Mouse (Mus musculus) left cerebral cortex, adult 11 months (tissue): ENCODE data around the gene Rubcn.
A peak's percentile ranks its signal among the peaks of the same experiment; 100 is the strongest.
"Not testable (repeated sequence)": the region's sequence is repeated elsewhere in the genome, so short reads cannot be mapped to it uniquely, and the experiment has no call there.

Source experiments
- DNase-seq: peaks from one replicate; pipeline ENCODE4 v3.0.0; 2022; ENCODE audit warnings: low spot score

The Rubcn gene

GRCm38 (mm10) chr16:32877343-32878156 lies at the start of gene Rubcn, which contains the start of gene Fyttd1:
TSS of gene Rubcn (minus strand) at chr16:32877766.
TSS of gene Fyttd1 (plus strand) at chr16:32877500.
- peak; percentile 93 for DNase-seq

GRCm38 (mm10) chr16:32927044-32927443 lies 49.5 kb upstream of the Rubcn start:
- DNase-seq = no peak

DNA sequence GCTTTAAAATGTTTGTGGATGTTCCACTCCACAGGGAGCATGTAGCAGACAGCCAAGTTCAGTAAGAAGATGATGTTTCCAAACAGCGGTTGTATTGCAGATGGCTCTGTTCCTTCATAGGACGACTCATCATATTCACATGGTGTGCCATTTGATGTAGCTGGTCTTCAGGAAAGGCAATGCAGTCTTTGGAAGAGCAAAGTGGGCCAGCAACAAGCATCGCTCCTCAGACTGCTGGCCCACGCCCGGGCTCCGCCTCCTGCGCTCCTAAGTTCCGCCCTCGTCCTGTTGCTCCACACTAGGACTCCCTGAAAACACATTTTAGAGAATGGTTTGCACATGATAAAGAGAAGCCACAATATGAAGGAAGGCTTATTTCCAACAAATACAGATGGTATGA lies 49.1 kb upstream of the Rubcn start:
- DNase-seq = not testable (repeated sequence)

DNA sequence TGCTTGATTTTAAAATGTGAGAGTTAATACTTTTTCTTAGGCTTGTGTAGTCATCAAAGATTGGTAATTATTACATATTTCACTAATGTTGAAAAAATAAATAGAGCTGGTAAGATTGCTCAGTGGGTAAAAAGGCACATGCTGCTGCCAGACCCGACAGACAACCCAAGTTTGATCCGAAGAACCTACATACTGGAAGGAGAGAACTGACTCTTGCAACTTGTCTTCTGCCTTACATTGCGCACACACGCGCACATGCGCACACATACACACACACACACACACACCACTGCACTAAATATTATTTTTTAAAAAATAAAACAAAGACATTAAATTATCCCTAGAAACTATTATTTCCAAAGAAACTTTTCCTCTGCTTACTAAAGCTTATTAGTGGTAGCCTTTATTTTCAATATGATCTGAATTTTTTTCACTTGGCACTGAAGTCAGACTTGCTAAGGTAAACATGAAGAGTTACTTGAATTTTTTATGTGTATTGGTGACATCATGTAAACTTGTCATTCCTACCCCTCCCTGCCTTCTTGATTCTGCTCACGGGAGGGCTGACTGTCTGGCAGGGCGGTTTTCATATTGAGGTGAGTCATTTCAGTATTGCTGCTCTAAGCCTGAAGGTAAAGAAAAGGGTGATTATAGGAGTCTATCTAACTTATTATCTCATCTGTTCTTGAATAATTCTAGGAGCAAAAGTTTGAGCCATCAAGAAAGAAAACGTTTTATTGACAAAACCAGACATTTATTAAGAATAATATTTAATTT lies 37.9 kb upstream of the Rubcn start:
- DNase-seq = no peak

GRCm38 (mm10) chr16:32913937-32914881 lies 36.6 kb upstream of the Rubcn start, which contains the start of gene Lrch3:
TSS of gene Lrch3 (plus strand) at chr16:32914100.
- DNase-seq = peak; percentile 80

DNA sequence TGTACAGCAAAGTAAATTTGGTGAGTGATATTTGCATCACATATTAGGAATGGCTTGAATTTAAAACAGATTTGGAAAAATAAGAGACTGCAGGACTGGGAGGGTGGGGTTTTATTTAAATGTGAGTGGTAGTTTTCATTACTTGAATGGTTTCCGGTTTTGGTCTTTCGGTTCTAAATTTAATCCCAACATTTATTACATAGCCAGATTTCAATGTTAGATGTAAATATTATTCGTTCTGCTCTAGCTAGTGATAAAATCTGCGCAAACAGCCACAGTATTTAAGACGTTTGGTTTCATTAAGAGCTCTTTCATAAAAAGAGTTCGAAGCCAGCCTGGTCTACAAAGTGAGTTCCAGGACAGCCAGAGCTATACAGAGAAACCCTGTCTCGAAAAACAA lies 35.6 kb upstream of the Rubcn start:
- no peak for DNase-seq

GRCm38 (mm10) chr16:32906727-32907126 lies 29.2 kb upstream of the Rubcn start:
- DNase-seq = no peak

DNA sequence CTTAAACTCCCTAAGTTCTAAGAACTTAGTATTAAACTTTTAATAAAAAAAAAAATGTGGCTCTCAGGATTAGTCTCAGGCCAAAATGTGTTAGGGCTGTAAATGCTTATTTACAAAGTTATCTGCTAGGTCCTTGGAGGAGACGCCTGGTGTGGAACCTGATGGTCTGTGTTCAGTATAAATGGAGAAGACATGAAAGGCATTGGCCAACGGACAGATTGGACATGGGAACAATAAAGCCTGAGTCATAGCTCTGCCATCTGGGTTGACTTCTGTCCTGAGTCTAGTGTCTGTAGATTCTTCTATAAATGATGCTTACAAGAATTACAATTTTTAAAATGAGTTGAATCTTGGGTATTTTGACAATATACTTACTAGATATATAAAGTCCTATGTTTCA lies 28.6 kb upstream of the Rubcn start:
- DNase-seq = no peak

GRCm38 (mm10) chr16:32902051-32902428 lies 24.5 kb upstream of the Rubcn start:
- DNase-seq = no peak

DNA sequence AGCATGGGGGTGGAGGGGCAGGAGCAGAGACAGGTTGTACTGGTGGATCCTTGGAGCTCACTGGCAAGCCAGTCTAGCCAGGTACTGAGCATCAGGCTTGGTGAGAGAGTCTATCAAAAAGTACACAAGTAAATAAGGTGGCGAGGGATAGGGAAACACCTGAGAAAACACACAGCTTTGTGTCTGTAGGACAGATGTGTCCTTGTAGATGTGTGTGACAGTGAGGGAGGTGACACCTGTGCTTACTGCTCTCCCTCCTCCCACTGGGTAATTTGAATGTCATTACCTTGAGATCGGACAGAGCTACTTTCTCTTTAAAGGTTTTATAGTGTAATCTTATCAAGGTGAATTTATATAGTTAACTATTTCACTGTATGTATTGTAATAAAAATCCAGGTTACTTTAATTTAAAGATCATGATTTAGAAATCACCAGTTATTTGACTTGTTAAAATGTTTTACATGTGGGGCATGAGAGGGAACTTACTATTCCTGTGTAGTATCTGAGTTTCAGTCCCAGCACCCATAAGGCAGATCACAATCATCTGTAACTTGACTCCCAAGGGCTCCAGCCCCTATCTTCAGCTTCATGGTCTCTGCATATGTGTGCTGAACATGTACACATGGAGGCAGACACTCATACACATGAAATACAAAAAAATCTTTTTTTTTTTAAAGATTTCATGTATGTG lies 23.9 kb upstream of the Rubcn start:
- no peak for DNase-seq

DNA sequence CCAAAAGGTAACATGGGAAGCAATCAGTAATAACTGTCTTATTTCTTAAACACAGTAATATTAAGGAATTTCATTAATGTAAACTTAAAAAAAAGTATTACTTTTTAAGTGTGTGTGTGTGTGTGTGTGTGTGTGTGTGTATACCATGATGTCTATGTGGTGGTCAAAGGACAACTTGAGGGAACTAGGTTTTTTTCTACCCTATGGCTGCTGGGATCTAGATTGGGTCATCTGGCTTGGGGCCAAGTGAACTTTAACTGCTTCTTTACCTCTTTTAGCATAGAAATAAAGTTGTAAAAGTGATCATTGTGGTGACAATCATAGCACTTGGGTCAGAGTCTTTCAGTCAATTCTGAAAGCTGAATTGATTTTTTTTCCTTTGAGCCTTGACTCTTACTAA lies 18.6 kb upstream of the Rubcn start:
- DNase-seq = no peak

- no peak for DNase-seq
Measured at GRCm38 (mm10) chr16:32889881-32890280, 12.3 kb upstream of the Rubcn start.

DNA sequence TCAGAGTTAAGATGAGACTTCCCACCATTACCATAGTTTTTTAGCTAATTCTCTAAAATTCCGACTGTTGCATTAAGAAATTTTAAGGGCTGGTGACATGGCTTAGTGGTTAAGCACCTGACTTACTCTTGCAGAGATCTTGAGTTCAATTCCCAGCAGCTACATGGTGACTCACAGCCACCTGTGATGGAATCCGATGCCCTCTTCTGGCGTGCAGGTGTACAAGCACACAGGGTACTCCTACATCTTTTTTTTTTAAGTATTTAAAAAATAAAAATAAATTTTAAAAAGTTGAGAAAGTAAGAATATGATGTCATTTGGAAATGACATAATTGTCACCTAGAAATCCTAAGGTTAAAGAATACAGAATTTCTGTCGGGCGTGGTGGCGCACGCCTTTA lies 10.4 kb upstream of the Rubcn start:
- no peak for DNase-seq

DNA sequence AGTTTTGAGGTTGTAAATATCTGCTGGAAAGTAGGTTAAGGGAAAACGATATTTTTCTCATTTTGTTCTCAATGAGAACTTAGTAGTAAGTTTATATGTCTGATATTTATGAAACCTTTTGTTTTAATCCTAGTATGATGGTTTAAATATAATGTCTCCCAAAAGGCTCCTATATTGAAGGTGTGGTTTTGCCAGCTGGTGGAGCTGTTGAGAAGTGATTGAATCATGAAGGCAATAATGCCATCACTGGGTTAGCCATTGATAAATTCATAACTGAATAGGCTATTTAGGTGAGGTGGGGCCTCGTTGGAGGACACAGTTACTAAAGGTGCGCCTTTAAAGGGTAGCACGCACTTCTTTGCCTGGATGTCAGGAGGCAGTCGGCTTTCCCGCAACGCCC lies 4.0 kb upstream of the Rubcn start:
- DNase-seq = no peak

DNA sequence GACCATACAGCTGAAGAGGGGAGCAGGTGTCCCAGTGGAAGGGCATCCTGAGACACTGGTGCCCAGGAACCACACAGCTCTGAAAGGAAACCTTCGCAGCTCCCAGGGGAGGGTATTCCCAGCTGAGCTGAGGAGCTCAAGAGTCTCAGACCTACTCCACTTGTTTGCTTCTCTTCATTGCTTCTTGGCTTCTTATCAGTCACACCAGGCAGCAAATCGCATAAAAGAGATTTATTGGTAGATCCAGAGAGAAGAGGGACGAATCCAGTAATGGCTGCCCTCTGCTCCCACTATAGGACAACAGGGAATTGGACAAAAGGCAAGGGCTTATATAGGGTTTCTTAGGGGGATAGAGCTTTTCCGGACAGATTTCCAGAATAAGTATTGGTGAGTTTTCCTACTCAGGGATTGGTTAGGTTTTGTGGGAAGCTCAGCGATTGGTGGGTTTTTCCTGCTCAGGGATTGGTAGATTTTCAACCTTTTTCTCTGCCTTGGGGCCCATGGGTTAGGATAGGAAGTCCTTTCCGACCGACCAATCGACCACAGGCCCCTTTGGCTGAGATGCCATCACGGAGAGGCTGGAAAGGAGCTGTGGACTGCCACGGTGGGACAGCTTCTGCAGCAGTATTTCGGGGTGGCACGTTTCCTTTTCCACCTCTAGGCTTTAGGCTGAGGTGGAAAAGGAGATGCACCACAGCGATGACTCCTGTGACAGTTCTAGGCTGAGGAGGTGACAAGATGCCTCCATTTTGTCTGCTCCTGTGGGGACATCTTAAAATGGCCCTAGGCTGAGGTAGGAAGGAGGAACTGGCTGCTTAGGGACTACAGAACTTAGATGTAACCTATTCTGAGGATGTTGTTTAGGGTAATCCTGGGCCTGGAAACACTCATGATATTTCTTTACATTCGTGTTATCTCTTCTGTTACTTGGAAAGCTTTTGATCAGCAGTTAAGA lies 1.7 kb upstream of the Rubcn start:
- no peak for DNase-seq

DNA sequence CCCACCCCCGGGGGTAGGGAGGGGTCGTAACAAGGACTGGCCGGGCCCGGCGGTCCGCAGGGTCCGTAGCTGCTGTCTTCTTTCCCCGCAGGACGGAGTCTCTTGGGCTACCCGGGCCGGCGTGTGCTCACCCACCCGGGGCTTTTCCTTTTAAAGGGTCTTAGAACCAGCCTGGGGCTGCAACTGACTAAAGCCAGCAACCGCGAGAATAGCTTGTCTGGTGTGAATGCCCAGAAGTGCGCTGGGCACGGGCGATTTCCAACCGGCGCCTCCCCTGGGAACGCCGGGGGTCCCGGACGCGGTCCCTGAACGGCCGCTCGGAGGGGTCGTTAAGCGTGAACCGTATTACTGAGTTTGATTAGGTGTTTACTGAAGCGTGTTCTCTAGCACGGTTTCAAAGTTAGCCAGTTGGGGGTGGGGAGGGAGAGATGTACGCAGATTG lies 612 bp upstream of the Rubcn start:
- DNase-seq = no peak

- DNase-seq = no peak
Measured at GRCm38 (mm10) chr16:32876831-32877230, 735 bp downstream of the Rubcn start.

- no peak for DNase-seq
Measured at GRCm38 (mm10) chr16:32875847-32876246, 1.7 kb downstream of the Rubcn start.

DNA sequence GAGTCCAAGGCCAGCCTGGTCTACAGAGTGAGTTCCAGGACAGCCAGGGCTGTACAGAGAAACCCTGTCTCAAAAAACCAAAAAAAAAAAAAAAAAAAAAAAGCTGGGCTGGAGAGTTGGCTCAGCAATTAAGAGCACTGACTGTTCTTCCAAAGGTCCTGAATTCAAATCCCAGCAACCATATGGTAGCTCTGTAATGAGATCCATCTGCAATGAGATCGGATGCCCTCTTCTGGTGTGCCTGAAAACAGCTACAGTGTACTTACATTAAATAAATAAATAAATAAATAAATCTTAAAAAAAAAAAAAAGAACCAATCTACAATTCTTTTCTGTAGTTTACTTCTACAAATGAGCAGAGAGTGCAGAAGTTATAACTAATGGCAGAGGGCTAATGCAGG lies 2.3 kb downstream of the Rubcn start:
- not testable (repeated sequence) for DNase-seq

DNA sequence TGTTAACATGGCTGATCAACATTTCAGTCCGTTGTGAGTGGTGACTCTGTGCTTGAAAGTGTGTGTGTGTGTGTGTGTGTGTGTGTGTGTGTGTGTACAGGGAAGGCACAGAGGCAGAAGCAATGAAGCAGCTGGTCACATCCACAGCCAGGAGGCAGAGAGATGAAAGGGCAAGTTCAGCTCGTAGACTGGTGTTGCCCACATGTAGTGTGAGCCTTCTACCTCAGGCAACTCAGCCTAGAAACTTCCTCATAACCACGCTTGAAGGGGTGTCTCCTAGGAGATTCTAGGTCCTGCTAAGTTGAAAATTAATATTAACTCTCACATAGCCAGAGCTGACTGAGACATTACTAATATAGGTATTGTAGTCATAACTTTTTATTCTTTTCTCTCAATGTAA lies 4.2 kb downstream of the Rubcn start:
- DNase-seq = no peak
